Mouse (Mus musculus) MEL (cell line): ENCODE results near the gene Sf3b4. TPM values are rescaled to one million over a fixed set of nuclear protein-coding genes. Genes with fewer than 3 reads are reported as not detected.

ENCODE experiments used
- DNase-seq: peaks from one replicate; pipeline ENCODE4 v3.0.0; 2011; ENCODE audit warnings: low read depth, low spot score
- H3K27ac ChIP-seq: 2 replicates; pipeline ENCODE4 v1.5.1; 2012; ENCODE audit warnings: low read depth, mild to moderate bottlenecking, control low read depth, low read length, moderate library complexity; ENCODE audit not compliant: control insufficient read depth
- H3K27me3 ChIP-seq, 2 experiments: fragments of 150-350 bp in 1 of 2; sonication (generic) in 1 of 2; 2 replicates each; pipeline ENCODE4 v1.6.1; 2012; ENCODE audit warnings: low read length in 2 of 2, mild to moderate bottlenecking in 2 of 2, improper control_type of control experiment in 1 of 2, moderate library complexity in 1 of 2; ENCODE audit not compliant: insufficient read depth in 2 of 2, control insufficient read depth in 1 of 2
- H3K36me3 ChIP-seq, 2 experiments: 2 replicates each; pipeline ENCODE4 v1.6.1; 2012 to 2014; ENCODE audit warnings: low read length in 2 of 2, improper control_type of control experiment in 1 of 2, inconsistent platforms in 1 of 2, mild to moderate bottlenecking in 1 of 2; ENCODE audit not compliant: insufficient read depth in 2 of 2, control insufficient read depth in 1 of 2
- H3K4me1 ChIP-seq, 2 experiments: fragments of 150-350 bp in 1 of 2; sonication (generic) in 1 of 2; 2 replicates each; pipeline ENCODE4 v1.6.1; 2012; ENCODE audit warnings: low read length in 2 of 2, improper control_type of control experiment in 1 of 2, mild to moderate bottlenecking in 1 of 2; ENCODE audit not compliant: insufficient read depth in 2 of 2, control insufficient read depth in 1 of 2
- H3K4me3 ChIP-seq, 2 experiments: fragments of 150-350 bp in 1 of 2; sonication (generic) in 1 of 2; 2 replicates each; pipeline ENCODE4 v1.5.1; 2012; ENCODE audit warnings: low read depth in 2 of 2, low read length in 2 of 2, mild to moderate bottlenecking in 2 of 2, moderate library complexity in 2 of 2, control low read depth in 1 of 2, improper control_type of control experiment in 1 of 2; ENCODE audit not compliant: control insufficient read depth in 1 of 2, insufficient read depth in 1 of 2
- H3K79me2 ChIP-seq: 2 replicates; pipeline ENCODE4 v1.6.1; 2012; ENCODE audit warnings: mild to moderate bottlenecking, low read length, moderate library complexity; ENCODE audit not compliant: control insufficient read depth, poor library complexity, insufficient read depth
- H3K9ac ChIP-seq: 2 replicates; pipeline ENCODE4 v1.6.1; 2012; ENCODE audit warnings: low read depth, mild to moderate bottlenecking, control low read depth, low read length, moderate library complexity; ENCODE audit not compliant: control insufficient read depth, poor library complexity, severe bottlenecking
- H3K9me3 ChIP-seq: fragments of 150-350 bp; sonication (generic); replicated peaks from 2 replicates; pipeline ENCODE4 v1.6.1; 2012; ENCODE audit warnings: mild to moderate bottlenecking, low read length, improper control_type of control experiment, moderate library complexity; ENCODE audit not compliant: insufficient read depth
- CHD1 ChIP-seq: IDR thresholded peaks from 2 replicates; pipeline ENCODE4 v1.6.1; 2012; ENCODE audit warnings: low read depth, mild to moderate bottlenecking, inconsistent platforms, low read length, improper control_type of control experiment
- CHD2 ChIP-seq: IDR thresholded peaks from 2 replicates; pipeline ENCODE4 v1.6.1; 2011; ENCODE audit warnings: low read length, improper control_type of control experiment
- CTCF ChIP-seq, 3 experiments: IDR thresholded peaks in 2 of 3; conservative IDR thresholded peaks in 1 of 3; 2 replicates each; pipeline ENCODE4 v1.5.1; 2011 to 2012; ENCODE audit warnings: low read length in 3 of 3, low read depth in 2 of 3, mild to moderate bottlenecking in 2 of 3, improper control_type of control experiment in 1 of 3, inconsistent platforms in 1 of 3, mixed read lengths in 1 of 3, moderate library complexity in 1 of 3; ENCODE audit not compliant: control insufficient read depth in 1 of 3, insufficient read depth in 1 of 3, poor library complexity in 1 of 3, severe bottlenecking in 1 of 3
- EP300 ChIP-seq, 2 experiments: IDR thresholded peaks; 2 replicates each; pipeline ENCODE4 v1.6.1; 2011; ENCODE audit warnings: improper control_type of control experiment in 2 of 2, low read length in 2 of 2, low read depth in 1 of 2, mild to moderate bottlenecking in 1 of 2
- GATA1 ChIP-seq: IDR thresholded peaks from 2 replicates; pipeline ENCODE4 v1.6.1; 2011; ENCODE audit warnings: low read depth, low read length, improper control_type of control experiment
- HCFC1 ChIP-seq: IDR thresholded peaks from 2 replicates; pipeline ENCODE4 v1.6.1; 2012; ENCODE audit warnings: low read depth, mild to moderate bottlenecking, inconsistent platforms, low read length, improper control_type of control experiment, moderate library complexity
- JUND ChIP-seq: IDR thresholded peaks from 2 replicates; pipeline ENCODE4 v1.6.1; 2011; ENCODE audit warnings: low read depth, mild to moderate bottlenecking, improper control_type of control experiment, low read length
- MEF2A ChIP-seq: IDR thresholded peaks from 2 replicates; pipeline ENCODE4 v1.6.1; 2014; ENCODE audit warnings: low read depth, mild to moderate bottlenecking, inconsistent platforms, low read length, improper control_type of control experiment; ENCODE audit not compliant: poor library complexity, insufficient replicate concordance, severe bottlenecking; ENCODE audit errors: extremely low read depth
- MYB ChIP-seq: IDR thresholded peaks from 2 replicates; pipeline ENCODE4 v1.6.1; 2011; ENCODE audit warnings: mild to moderate bottlenecking, low read depth, low read length, improper control_type of control experiment
- POLR2A ChIP-seq, 2 experiments: IDR thresholded peaks; 2 replicates each; pipeline ENCODE4 v1.6.1; 2011 to 2012; ENCODE audit warnings: low read length in 2 of 2, mild to moderate bottlenecking in 2 of 2, control low read depth in 1 of 2, improper control_type of control experiment in 1 of 2, low read depth in 1 of 2, moderate library complexity in 1 of 2; ENCODE audit not compliant: control insufficient read depth in 1 of 2, insufficient read depth in 1 of 2, poor library complexity in 1 of 2
- POLR2AphosphoS2 ChIP-seq: IDR thresholded peaks from 2 replicates; pipeline ENCODE4 v1.6.1; 2011; ENCODE audit warnings: low read length, improper control_type of control experiment
- RAD21 ChIP-seq: IDR thresholded peaks from 2 replicates; pipeline ENCODE4 v1.6.1; 2011; ENCODE audit warnings: mild to moderate bottlenecking, low read depth, low read length, improper control_type of control experiment
- RCOR1 ChIP-seq: IDR thresholded peaks from 2 replicates; pipeline ENCODE4 v1.6.1; 2012; ENCODE audit warnings: low read depth, mild to moderate bottlenecking, inconsistent platforms, low read length, improper control_type of control experiment
- TAL1 ChIP-seq: IDR thresholded peaks from 2 replicates; pipeline ENCODE4 v1.6.1; 2012; ENCODE audit warnings: mild to moderate bottlenecking, inconsistent platforms, low read length, moderate library complexity, mixed read lengths
- TBP ChIP-seq: IDR thresholded peaks from 2 replicates; pipeline ENCODE4 v1.8.0; 2011; ENCODE audit warnings: low read depth, low read length, improper control_type of control experiment
- TCF12 ChIP-seq: IDR thresholded peaks from 2 replicates; pipeline ENCODE4 v1.6.1; 2014; ENCODE audit warnings: low read depth, mild to moderate bottlenecking, inconsistent platforms, low read length, improper control_type of control experiment, moderate library complexity
- ZC3H11A ChIP-seq: IDR thresholded peaks from 2 replicates; pipeline ENCODE4 v1.6.1; 2012; ENCODE audit warnings: low read depth, mild to moderate bottlenecking, inconsistent platforms, low read length, improper control_type of control experiment
- ZKSCAN1 ChIP-seq: IDR thresholded peaks from 2 replicates; pipeline ENCODE4 v1.6.1; 2012; ENCODE audit warnings: low read depth, mild to moderate bottlenecking, inconsistent platforms, low read length, improper control_type of control experiment, moderate library complexity
- ZMIZ1 ChIP-seq: IDR thresholded peaks from 2 replicates; pipeline ENCODE4 v1.6.1; 2012; ENCODE audit warnings: low read depth, mild to moderate bottlenecking, inconsistent platforms, low read length, improper control_type of control experiment, moderate library complexity
- ZNF384 ChIP-seq: IDR thresholded peaks from 2 replicates; pipeline ENCODE4 v1.6.1; 2012; ENCODE audit warnings: low read depth, mild to moderate bottlenecking, inconsistent platforms, low read length, improper control_type of control experiment
- polyA plus RNA-seq, 2 experiments: library from polyadenylated mRNA; stranded (reverse) in 1 of 2; unstranded in 1 of 2; fragments of >175 nt in 1 of 2; fragments of >200 nt in 1 of 2; gene quantifications; 2 replicates each; pipeline versions ENCODE4 v1.2.1 to v1.2.4; 2012; ENCODE audit warnings: low replicate concordance in 2 of 2, low read depth in 1 of 2; ENCODE audit not compliant: insufficient read length in 2 of 2, insufficient read depth in 1 of 2, missing spikeins in 1 of 2
- total RNA-seq: library from RNA; depleted of rRNA; stranded (reverse); fragments of 300-350 nt; gene quantifications from 2 replicates; pipeline ENCODE4 v1.2.3, GENCODE M21; 2012

The Sf3b4 gene
- total and polyA plus RNA-seq, 3 experiments = 102 to 423 (median 157) TPM

DNA sequence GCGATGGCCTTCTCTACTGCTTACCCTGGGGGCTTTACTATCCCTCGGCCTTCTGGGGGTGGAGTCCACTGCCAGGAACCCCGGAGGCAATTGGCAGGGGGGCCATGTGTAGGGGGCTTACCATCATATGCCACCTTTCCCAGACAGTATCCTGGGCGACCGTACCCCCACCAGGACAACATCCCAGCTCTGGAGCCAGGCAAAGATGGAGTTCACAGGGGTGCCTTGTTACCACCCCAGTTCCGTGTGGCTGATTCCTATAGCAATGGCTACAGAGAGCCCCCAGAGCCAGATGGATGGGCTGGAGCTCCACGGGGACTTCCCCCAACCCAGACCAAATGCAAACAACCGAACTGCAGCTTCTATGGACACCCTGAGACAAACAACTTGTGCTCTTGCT lies 16.6 kb upstream of the Sf3b4 start:
- no peak for DNase-seq
- Histone ChIP-seq H3K36me3 (peaks cover 6 to 13% of the 10 kb centered on the region in 2 experiments), H3K4me3 (no peak overlapping the region), H3K27ac (no peak overlapping the region), H3K79me2 (no peaks in the 10 kb centered on the region), H3K4me1 (peaks cover 0 to 8% of the 10 kb centered on the region in 2 experiments; a peak in 2 of 4 replicates), H3K9ac (no peak overlapping the region), H3K27me3 (no peaks in the 10 kb centered on the region), H3K9me3 (no peaks in the 10 kb centered on the region)
- no peak for TF ChIP-seq ZC3H11A
- TF ChIP-seq POLR2AphosphoS2 = no peak
- no peak for TF ChIP-seq TCF12
- no peak for TF ChIP-seq EP300 (IDR thresholded peaks at IDR 0.05; ENCODE audit: low read depth in 1 of 2, low read length in 2 of 2)
- TF ChIP-seq POLR2A (IDR thresholded peaks at IDR 0.05; ENCODE audit: control insufficient read depth in 1 of 2, insufficient read depth in 1 of 2, low read depth in 1 of 2, low read length in 2 of 2, poor library complexity in 1 of 2) = 0 out of 4 replicates have a peak, but pooled peaks of 1 of the 2 experiments have one; percentile 2
- TF ChIP-seq CHD1 = no peak
- no peak for TF ChIP-seq CHD2

DNA sequence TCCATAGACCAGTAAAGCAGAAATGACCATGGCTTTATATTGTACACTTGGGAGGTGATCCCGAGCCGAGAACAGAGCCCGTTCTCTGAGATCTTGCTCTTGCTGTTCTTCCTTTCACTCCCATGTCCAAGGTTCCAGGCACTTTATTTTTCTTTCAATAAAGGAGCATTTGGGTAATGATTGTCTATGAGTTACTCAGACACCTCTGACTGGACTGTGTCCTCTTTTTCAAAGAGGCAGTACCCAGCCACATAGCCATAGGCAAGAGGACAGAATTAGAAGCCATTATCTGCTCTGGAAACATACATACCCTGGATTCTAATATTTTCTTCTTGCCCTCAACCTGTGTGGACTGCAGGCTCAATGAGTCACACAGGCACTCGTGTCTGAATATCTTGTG lies 12.3 kb upstream of the Sf3b4 start:
- H3K4me1 ChIP-seq = peaks cover 0 to 17% of the 10 kb centered on the region in 2 experiments; a peak in 2 of 4 replicates
- no peak overlapping the region for H3K9ac ChIP-seq
- H3K4me3 ChIP-seq = no peak overlapping the region
- H3K9me3 ChIP-seq = no peaks in the 10 kb centered on the region
- TF ChIP-seq JUND = no peak
- TF ChIP-seq POLR2AphosphoS2 = 0 out of 2 replicates have a peak, but pooled peaks have one; percentile 1
- TF ChIP-seq, all 39 proteins: peak for 1
- Histone ChIP-seq H3K27ac (no peak overlapping the region), H3K79me2 (no peaks in the 10 kb centered on the region), H3K27me3 (no peaks in the 10 kb centered on the region), H3K36me3 (peaks cover 0 to 9% of the 10 kb centered on the region in 2 experiments; a peak in 3 of 4 replicates)
- DNase-seq = no peak

DNA sequence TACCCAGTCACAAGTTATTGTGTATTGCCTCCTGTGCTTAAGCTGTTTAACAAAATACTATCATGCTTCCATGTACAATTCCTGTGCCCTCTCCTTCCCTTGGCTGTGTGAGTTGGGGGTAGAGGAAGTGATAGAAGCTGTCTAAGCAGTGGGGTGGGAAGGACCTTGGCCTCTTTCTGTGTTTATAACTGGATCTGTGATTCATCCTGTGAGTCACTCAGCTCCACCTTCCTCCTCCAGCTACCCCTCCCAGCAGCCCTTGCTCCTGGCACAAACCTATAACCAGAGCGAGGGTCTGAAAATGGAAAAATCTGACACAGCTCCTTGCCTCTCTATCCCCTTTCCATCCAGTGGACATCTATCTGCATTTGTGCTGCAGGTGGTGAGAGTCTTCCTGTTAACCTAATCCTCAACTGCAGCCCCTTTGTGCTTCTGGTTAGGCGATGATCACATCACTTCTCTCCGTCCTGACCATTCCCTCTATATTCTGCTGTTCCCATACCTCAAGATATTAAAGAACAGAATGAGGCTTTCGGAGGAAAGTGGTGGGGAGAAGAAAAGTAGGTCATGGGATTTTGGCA lies 11.8 kb upstream of the Sf3b4 start:
- H3K27me3 ChIP-seq = no peaks in the 10 kb centered on the region

More for the DNA sequence above, 11.8 kb upstream of the Sf3b4 start:
- no peaks in the 10 kb centered on the region for H3K79me2 ChIP-seq
- H3K36me3 ChIP-seq = peaks cover 0 to 9% of the 10 kb centered on the region in 2 experiments; a peak in 3 of 4 replicates
- H3K9ac ChIP-seq = no peak overlapping the region
- no peaks in the 10 kb centered on the region for H3K9me3 ChIP-seq
- peak; percentile 76 for DNase-seq
- TF ChIP-seq HCFC1 = no peak
- no peak for TF ChIP-seq ZC3H11A
- no peak for TF ChIP-seq CHD2
- TF ChIP-seq CTCF (IDR thresholded peaks at IDR 0.05 in 2 of 3, conservative IDR thresholded peaks at IDR 0.05 in 1 of 3; ENCODE audit: control insufficient read depth in 1 of 3, insufficient read depth in 1 of 3, low read depth in 2 of 3, low read length in 3 of 3, poor library complexity in 1 of 3, severe bottlenecking in 1 of 3) = no peak
- no peak for TF ChIP-seq ZNF384
- no peak for TF ChIP-seq ZKSCAN1
- no peak for TF ChIP-seq TBP
- no peak for TF ChIP-seq ZMIZ1
- TF ChIP-seq MEF2A = no peak
- no peak for TF ChIP-seq TCF12
- TF ChIP-seq GATA1 = no peak
- no peak for TF ChIP-seq TAL1
- TF ChIP-seq RAD21 = no peak
- TF ChIP-seq RCOR1 = no peak
- TF ChIP-seq MYB = no peak
- no peak overlapping the region for H3K4me3 ChIP-seq
- H3K27ac ChIP-seq = no peak overlapping the region
- H3K4me1 ChIP-seq = peaks cover 0 to 17% of the 10 kb centered on the region in 2 experiments; a peak in 2 of 4 replicates
